Mouse (Mus musculus): Measurements from ENCODE around the gene Lemd2. TPM values are rescaled to one million over a fixed set of nuclear protein-coding genes. Genes with fewer than 3 reads are reported as not detected.
"Not testable (repeated sequence)": the region's sequence is repeated elsewhere in the genome, so short reads cannot be mapped to it uniquely, and the experiment has no call there.

Lemd2 gene
- polyA plus RNA-seq, 1 experiment from 2014 or later: 9.7 TPM

DNA sequence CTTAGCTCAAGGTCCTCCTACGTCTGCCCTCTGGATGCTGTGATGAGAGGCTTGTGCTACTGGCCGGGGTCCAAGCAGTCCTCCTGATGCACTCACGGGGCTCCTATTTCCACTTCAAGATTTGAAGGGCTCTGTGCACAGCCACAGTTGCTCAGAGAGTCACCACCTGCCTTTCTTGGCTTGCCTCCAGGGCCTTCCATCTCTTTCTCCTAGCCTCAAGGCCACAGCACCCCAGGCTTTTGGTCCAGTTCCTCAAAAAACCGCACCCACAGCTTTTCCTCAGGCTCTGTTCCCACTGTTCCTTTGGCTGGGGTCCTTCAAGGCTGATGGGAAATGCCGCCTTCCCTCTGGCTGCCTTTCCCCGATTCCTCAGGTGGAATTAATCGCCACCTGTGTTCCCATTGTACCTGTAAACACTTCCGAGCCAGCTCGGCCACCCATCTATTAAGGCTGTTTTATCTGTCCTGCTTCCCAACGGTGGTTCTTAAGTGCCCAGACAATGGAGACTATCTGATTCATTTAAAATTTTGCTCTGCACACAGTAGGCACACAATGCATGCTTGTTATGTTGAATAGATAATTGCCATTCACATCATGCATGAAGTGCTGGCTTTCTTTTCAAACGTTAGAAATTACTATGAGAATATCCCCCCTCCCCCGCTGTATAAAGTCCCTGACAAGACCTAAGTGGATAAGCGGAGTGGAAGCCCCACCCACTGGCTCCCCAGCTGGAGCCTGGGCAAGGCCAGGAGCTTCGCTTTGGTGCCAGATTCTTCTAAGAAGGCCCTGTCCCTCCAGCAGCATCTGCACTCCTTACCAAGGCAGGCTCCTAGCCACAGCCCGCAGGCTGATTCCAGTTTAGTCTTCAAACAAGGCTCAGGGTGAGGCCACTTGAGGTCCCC is 36.5 kb upstream of the Lemd2 start:
- ATAC-seq (ENCODE audit: low FRiP score, low TSS enrichment): no peak
- Histone ChIP-seq H3K4me3 (ENCODE audit: low read length) (no peak overlapping the region), H3K27ac (ENCODE audit: low read length) (no peak overlapping the region), H3K9me3 (ENCODE audit: low read length) (no peaks in the 10 kb centered on the region), H3K4me2 (replicated peaks; ENCODE audit: low read depth, low read length) (no peak overlapping the region), H3K27me3 (ENCODE audit: insufficient read depth, low read length) (no peaks in the 10 kb centered on the region), H3K9ac (replicated peaks; ENCODE audit: low read length) (no peak overlapping the region), H3K4me1 (ENCODE audit: insufficient read depth, low read length) (no peaks in the 10 kb centered on the region), H3K36me3 (ENCODE audit: insufficient read depth, low read length) (no peaks in the 10 kb centered on the region)
- 52% methylated on average over 15 of the region's 15 CpGs for WGBS

GRCm38 (mm10) chr17:27239941-27240340 is 35.7 kb upstream of the Lemd2 start:
- Histone ChIP-seq H3K4me2 (replicated peaks; ENCODE audit: low read depth, low read length) (no peak overlapping the region), H3K27ac (ENCODE audit: low read length) (no peak overlapping the region), H3K4me3 (ENCODE audit: low read length) (no peak overlapping the region), H3K27me3 (ENCODE audit: insufficient read depth, low read length) (no peaks in the 10 kb centered on the region), H3K4me1 (ENCODE audit: insufficient read depth, low read length) (no peaks in the 10 kb centered on the region), H3K9ac (replicated peaks; ENCODE audit: low read length) (no peak overlapping the region), H3K36me3 (ENCODE audit: insufficient read depth, low read length) (no peaks in the 10 kb centered on the region), H3K9me3 (ENCODE audit: low read length) (no peaks in the 10 kb centered on the region)
- 94% methylated on average over 5 of the region's 5 CpGs for WGBS
- ATAC-seq (ENCODE audit: low FRiP score, low TSS enrichment): no peak

GRCm38 (mm10) chr17:27238637-27239036 is 34.4 kb upstream of the Lemd2 start:
- Histone ChIP-seq H3K4me3 (ENCODE audit: low read length) (no peak overlapping the region), H3K27ac (ENCODE audit: low read length) (no peak overlapping the region), H3K27me3 (ENCODE audit: insufficient read depth, low read length) (no peaks in the 10 kb centered on the region), H3K9me3 (ENCODE audit: low read length) (0 out of 2 replicates have a peak, but pooled peaks cover 2% of the 10 kb centered on the region), H3K36me3 (ENCODE audit: insufficient read depth, low read length) (no peaks in the 10 kb centered on the region), H3K9ac (replicated peaks; ENCODE audit: low read length) (no peak overlapping the region), H3K4me1 (ENCODE audit: insufficient read depth, low read length) (no peaks in the 10 kb centered on the region), H3K4me2 (replicated peaks; ENCODE audit: low read depth, low read length) (no peak overlapping the region)
- 35% methylated on average over 8 of the region's 8 CpGs for WGBS
- ATAC-seq (ENCODE audit: low FRiP score, low TSS enrichment): no peak

- Histone ChIP-seq H3K36me3 (ENCODE audit: insufficient read depth, low read length) (no peaks in the 10 kb centered on the region), H3K9ac (replicated peaks; ENCODE audit: low read length) (no peak overlapping the region), H3K27ac (ENCODE audit: low read length) (no peak overlapping the region), H3K9me3 (ENCODE audit: low read length) (0 out of 2 replicates have a peak, but pooled peaks cover 2% of the 10 kb centered on the region), H3K4me1 (ENCODE audit: insufficient read depth, low read length) (no peaks in the 10 kb centered on the region), H3K27me3 (ENCODE audit: insufficient read depth, low read length) (no peaks in the 10 kb centered on the region), H3K4me2 (replicated peaks; ENCODE audit: low read depth, low read length) (no peak overlapping the region), H3K4me3 (ENCODE audit: low read length) (no peak overlapping the region)
- WGBS: 76% methylated on average over 8 of the region's 8 CpGs
- no peak for ATAC-seq (ENCODE audit: low FRiP score, low TSS enrichment)
Observed at GRCm38 (mm10) chr17:27237731-27238130, 33.5 kb upstream of the Lemd2 start.

DNA sequence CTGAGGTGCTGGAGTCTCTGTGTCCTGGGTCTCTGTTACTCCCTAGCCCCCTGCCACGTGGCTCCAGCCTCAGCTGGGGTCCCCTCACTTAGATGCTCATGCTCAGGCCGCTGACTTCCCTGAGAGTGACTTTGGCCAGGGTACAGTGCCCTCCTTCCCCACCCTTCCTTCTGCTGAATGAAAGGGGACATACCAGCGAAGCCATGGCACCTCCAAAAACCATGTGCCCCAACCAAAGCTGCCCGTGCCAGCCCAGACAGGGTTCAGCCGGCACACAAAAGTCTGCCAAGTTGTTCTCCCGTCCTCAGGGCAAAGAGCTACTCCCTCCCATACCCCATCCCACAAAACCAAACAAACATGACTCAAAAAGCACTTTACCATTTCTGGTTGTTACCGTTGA is 29.0 kb upstream of the Lemd2 start:
- ATAC-seq (ENCODE audit: low FRiP score, low TSS enrichment): no peak
- Histone ChIP-seq H3K27me3 (ENCODE audit: insufficient read depth, low read length) (peaks cover 3% of the 10 kb centered on the region; the same call in 1 of the 2 replicates), H3K9ac (replicated peaks; ENCODE audit: low read length) (no peak overlapping the region), H3K9me3 (ENCODE audit: low read length) (0 out of 2 replicates have a peak, but pooled peaks cover 2% of the 10 kb centered on the region), H3K4me1 (ENCODE audit: insufficient read depth, low read length) (no peaks in the 10 kb centered on the region), H3K4me3 (ENCODE audit: low read length) (no peak overlapping the region), H3K36me3 (ENCODE audit: insufficient read depth, low read length) (no peaks in the 10 kb centered on the region), H3K27ac (ENCODE audit: low read length) (no peak overlapping the region), H3K4me2 (replicated peaks; ENCODE audit: low read depth, low read length) (no peak overlapping the region)
- 81% methylated on average over 7 of the region's 7 CpGs for WGBS

DNA sequence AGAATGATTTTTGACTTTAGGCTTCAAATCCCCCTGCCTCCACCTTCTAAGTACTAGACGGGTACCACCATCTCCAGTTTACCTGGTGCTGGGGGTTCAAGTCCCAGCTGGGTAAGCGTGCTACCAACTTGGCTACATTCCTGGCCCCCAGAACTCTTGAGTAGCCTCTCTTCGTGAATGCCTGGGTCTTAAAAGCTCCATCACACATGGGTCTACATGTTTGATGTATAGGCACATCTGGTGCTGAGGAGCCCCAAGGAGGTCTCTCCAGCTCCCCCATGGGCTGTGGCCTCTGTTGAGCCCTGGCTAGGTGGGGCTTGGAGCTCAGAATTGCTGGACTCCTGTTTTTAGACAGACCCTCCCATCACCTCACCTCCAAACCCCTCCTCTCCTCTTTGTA is 27.9 kb upstream of the Lemd2 start:
- Histone ChIP-seq H3K9ac (replicated peaks; ENCODE audit: low read length) (no peak overlapping the region), H3K4me3 (ENCODE audit: low read length) (no peak overlapping the region), H3K4me1 (ENCODE audit: insufficient read depth, low read length) (no peaks in the 10 kb centered on the region), H3K36me3 (ENCODE audit: insufficient read depth, low read length) (no peaks in the 10 kb centered on the region), H3K27ac (ENCODE audit: low read length) (no peak overlapping the region), H3K4me2 (replicated peaks; ENCODE audit: low read depth, low read length) (no peak overlapping the region), H3K27me3 (ENCODE audit: insufficient read depth, low read length) (peaks cover 3% of the 10 kb centered on the region; the same call in 1 of the 2 replicates), H3K9me3 (ENCODE audit: low read length) (0 out of 2 replicates have a peak, but pooled peaks cover 2% of the 10 kb centered on the region)
- WGBS: 82% methylated on average over 3 of the region's 3 CpGs
- no peak for ATAC-seq (ENCODE audit: low FRiP score, low TSS enrichment)

GRCm38 (mm10) chr17:27231586-27231985 is 27.3 kb upstream of the Lemd2 start:
- 82% methylated on average over 4 of the region's 4 CpGs for WGBS
- not testable (repeated sequence) for H3K4me1 ChIP-seq (ENCODE audit: insufficient read depth, low read length); H3K4me2 ChIP-seq (replicated peaks; ENCODE audit: low read depth, low read length); H3K9ac ChIP-seq (replicated peaks; ENCODE audit: low read length); H3K27ac ChIP-seq (ENCODE audit: low read length); H3K27me3 ChIP-seq (ENCODE audit: insufficient read depth, low read length); H3K4me3 ChIP-seq (ENCODE audit: low read length); H3K9me3 ChIP-seq (ENCODE audit: low read length); ATAC-seq (ENCODE audit: low FRiP score, low TSS enrichment); H3K36me3 ChIP-seq (ENCODE audit: insufficient read depth, low read length)

DNA sequence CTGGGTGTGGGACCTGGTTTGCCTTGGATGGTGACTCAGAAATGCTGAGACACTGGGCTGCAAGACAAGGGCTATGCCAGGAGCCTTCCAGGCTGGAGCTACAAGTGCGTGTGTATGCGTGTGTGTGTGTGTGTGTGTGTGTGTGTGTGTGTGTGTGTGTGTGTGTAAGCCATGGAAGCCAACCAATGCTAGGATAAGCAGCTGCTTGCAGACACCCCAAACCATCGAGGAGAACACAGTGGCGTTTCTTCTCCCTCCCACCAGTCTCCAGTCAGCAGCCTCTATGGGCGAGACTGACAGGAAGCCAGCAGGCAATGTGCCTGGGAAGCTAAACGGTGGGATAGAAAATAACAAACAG is 26.9 kb upstream of the Lemd2 start:
- 53% methylated on average over 6 of the region's 6 CpGs for WGBS
- no peak overlapping the region for H3K4me2 ChIP-seq (replicated peaks; ENCODE audit: low read depth, low read length)
- H3K9me3 ChIP-seq (ENCODE audit: low read length): 0 out of 2 replicates have a peak, but pooled peaks cover 2% of the 10 kb centered on the region
- H3K4me3 ChIP-seq (ENCODE audit: low read length): no peak overlapping the region
- H3K27ac ChIP-seq (ENCODE audit: low read length): no peak overlapping the region
- no peaks in the 10 kb centered on the region for H3K4me1 ChIP-seq (ENCODE audit: insufficient read depth, low read length)
- H3K27me3 ChIP-seq (ENCODE audit: insufficient read depth, low read length): peaks cover 3% of the 10 kb centered on the region; the same call in 1 of the 2 replicates
- ATAC-seq (ENCODE audit: low FRiP score, low TSS enrichment): no peak
- no peak overlapping the region for H3K9ac ChIP-seq (replicated peaks; ENCODE audit: low read length)
- H3K36me3 ChIP-seq (ENCODE audit: insufficient read depth, low read length): no peaks in the 10 kb centered on the region

DNA sequence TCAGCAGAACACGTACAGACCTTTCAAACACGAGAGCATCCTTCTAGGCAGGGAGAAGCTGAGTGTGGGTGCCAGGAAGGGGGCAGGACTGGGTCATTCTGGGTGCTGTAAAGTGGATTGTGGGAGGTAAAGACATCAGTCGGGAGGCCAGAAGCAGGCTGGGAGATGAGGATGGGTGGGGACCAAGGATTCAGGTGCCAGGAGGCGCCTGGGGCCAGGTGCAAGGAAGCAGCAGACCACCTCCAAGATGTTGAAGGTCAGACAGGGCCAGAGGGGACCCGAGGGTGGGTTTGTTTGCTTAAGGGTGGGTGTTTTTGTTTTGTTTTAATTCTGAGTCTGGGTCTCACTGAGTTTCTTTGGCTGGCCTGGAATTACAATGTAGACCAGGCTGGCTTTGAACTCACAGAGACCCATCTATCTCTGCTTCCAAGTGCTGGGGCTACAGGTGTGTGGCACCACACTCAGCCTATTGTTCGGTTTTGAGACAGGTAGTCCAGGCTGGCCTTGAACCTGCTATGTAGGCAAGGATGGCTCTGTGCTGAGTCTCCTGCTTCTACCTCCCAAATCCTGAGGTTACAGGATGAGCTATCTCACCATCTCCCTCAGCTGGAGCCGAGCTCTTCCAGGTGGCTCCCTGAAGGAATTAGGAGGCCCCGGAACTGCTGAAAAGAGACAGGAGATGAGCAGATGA is 26.3 kb upstream of the Lemd2 start:
- ATAC-seq (ENCODE audit: low FRiP score, low TSS enrichment): no peak
- Histone ChIP-seq H3K27ac (ENCODE audit: low read length) (no peak overlapping the region), H3K4me2 (replicated peaks; ENCODE audit: low read depth, low read length) (no peak overlapping the region), H3K36me3 (ENCODE audit: insufficient read depth, low read length) (no peaks in the 10 kb centered on the region), H3K4me3 (ENCODE audit: low read length) (no peak overlapping the region), H3K4me1 (ENCODE audit: insufficient read depth, low read length) (no peaks in the 10 kb centered on the region), H3K9me3 (ENCODE audit: low read length) (0 out of 2 replicates have a peak, but pooled peaks cover 2% of the 10 kb centered on the region), H3K27me3 (ENCODE audit: insufficient read depth, low read length) (peaks cover 3% of the 10 kb centered on the region; the same call in 1 of the 2 replicates), H3K9ac (replicated peaks; ENCODE audit: low read length) (no peak overlapping the region)
- WGBS: 61% methylated on average over 8 of the region's 8 CpGs
